Mouse (Mus musculus) hindbrain, embryonic 11.5 days (tissue): ENCODE data around the gene Rpf2. TPM values are rescaled to one million over a fixed set of nuclear protein-coding genes. Genes with fewer than 3 reads are reported as not detected.

Source experiments
- ATAC-seq: fragments of 200-750 bp; cut with Nextera tagmentation; 2 replicates; pipeline ENCODE4 v1.8.0; 2017; ENCODE audit warnings: mild to moderate bottlenecking, moderate TSS enrichment, moderate library complexity; ENCODE audit not compliant: low FRiP score
- DNase-seq: peaks from one replicate; pipeline ENCODE4 v3.0.0-alpha.2; 2015; ENCODE audit warnings: low spot score
- H3K27ac ChIP-seq: fragments of 300-500 bp; sonication (generic); 2 replicates; pipeline ENCODE4 v1.5.1; 2014; ENCODE audit warnings: mild to moderate bottlenecking, low read depth, low read length
- H3K27me3 ChIP-seq: fragments of 300-500 bp; sonication (generic); 2 replicates; pipeline ENCODE4 v1.6.1; 2014; ENCODE audit warnings: mild to moderate bottlenecking, low read length, moderate library complexity, mixed read lengths; ENCODE audit not compliant: control insufficient read depth, insufficient read depth
- H3K36me3 ChIP-seq: fragments of 300-500 bp; sonication (generic); 2 replicates; pipeline ENCODE4 v1.6.1; 2014; ENCODE audit warnings: mild to moderate bottlenecking, low read length, moderate library complexity, mixed read lengths; ENCODE audit not compliant: control insufficient read depth, insufficient read depth
- H3K4me1 ChIP-seq: fragments of 300-500 bp; sonication (generic); replicated peaks from 2 replicates; pipeline ENCODE4 v1.6.1; 2014; ENCODE audit warnings: low read length, mixed read lengths; ENCODE audit not compliant: control insufficient read depth, insufficient read depth
- H3K4me2 ChIP-seq: fragments of 300-500 bp; sonication (generic); replicated peaks from 2 replicates; pipeline ENCODE4 v1.6.1; 2014; ENCODE audit warnings: mild to moderate bottlenecking, low read depth, low read length
- H3K4me3 ChIP-seq: fragments of 300-500 bp; sonication (generic); 2 replicates; pipeline ENCODE4 v1.5.1; 2014; ENCODE audit warnings: low read depth, low read length
- H3K9ac ChIP-seq: fragments of 300-500 bp; sonication (generic); 2 replicates; pipeline ENCODE4 v1.6.1; 2014; ENCODE audit warnings: low read depth, low read length
- H3K9me3 ChIP-seq: fragments of 300-500 bp; sonication (generic); 2 replicates; pipeline ENCODE4 v1.6.1; 2016; ENCODE audit warnings: low read length; ENCODE audit not compliant: control insufficient read depth
- WGBS: fragments of 180-500 bp; shearing (Covaris S2); extraction: QIAGEN DNeasy Blood & Tissue Kit; methylation state at CpG from one replicate; pipeline ENCODE4 v1.1.7; 2014; 5-methylcytosine and 5-hydroxymethylcytosine counted together
- polyA plus RNA-seq: library from polyadenylated mRNA; unstranded; fragments of >200 nt; fragmentation: Nextera tagmentation; extraction: Ambion mirVana; gene quantifications from 2 replicates; pipeline ENCODE4 v1.2.1, GENCODE M21; 2014

Rpf2 gene
- 89.6 and 94.0 TPM in 2 replicates for polyA plus RNA-seq

- Histone ChIP-seq H3K27me3 (no peaks in the 10 kb centered on the region), H3K4me3 (peak within 1 kb of the TSS; percentile 77), H3K36me3 (peaks cover 8% of the 10 kb centered on the region; the same call in 1 of the 2 replicates), H3K9me3 (no peaks in the 10 kb centered on the region), H3K27ac (peak within 1 kb of the TSS; percentile 44), H3K4me1 (no peaks in the 10 kb centered on the region), H3K9ac (peak within 1 kb of the TSS; percentile 76), H3K4me2 (peak within 1 kb of the TSS; percentile 65)
- ATAC-seq (peak; percentile 93), DNase-seq (peak; percentile 92)
- 1% methylated on average over 54 of the region's 54 CpGs for WGBS
Observed at GRCm38 (mm10) chr10:40246374-40247165, at the start of gene Rpf2. Gene Rpf2, minus strand, starts transcription at chr10:40247036.

- no peaks in the 10 kb centered on the region for H3K9me3 ChIP-seq
- no peaks in the 10 kb centered on the region for H3K27me3 ChIP-seq
- WGBS, result 95% methylated on average over 6 of the region's 6 CpGs
- H3K27ac ChIP-seq, result no peak overlapping the region
- no peak overlapping the region for H3K4me3 ChIP-seq
- DNase-seq (no peak), ATAC-seq (no peak)
- no peak overlapping the region for H3K9ac ChIP-seq
- no peaks in the 10 kb centered on the region for H3K4me1 ChIP-seq
- 0 out of 2 replicates have a peak, but pooled peaks cover 2% of the 10 kb centered on the region for H3K36me3 ChIP-seq
- H3K4me2 ChIP-seq, result no peak overlapping the region
Observed at GRCm38 (mm10) chr10:40292640-40293039, 45.8 kb upstream of the Rpf2 start.

GRCm38 (mm10) chr10:40286767-40287166, 39.9 kb upstream of the Rpf2 start:
- Histone ChIP-seq H3K9ac (no peak overlapping the region), H3K36me3 (peaks cover 5% of the 10 kb centered on the region; the same call in 1 of the 2 replicates), H3K4me2 (no peak overlapping the region), H3K4me1 (no peaks in the 10 kb centered on the region), H3K27ac (no peak overlapping the region), H3K9me3 (no peaks in the 10 kb centered on the region), H3K27me3 (no peaks in the 10 kb centered on the region), H3K4me3 (no peak overlapping the region)
- DNase-seq (no peak), ATAC-seq (no peak)
- WGBS, result 94% methylated on average over 1 of the region's 1 CpGs

- WGBS, result 83% methylated on average over 1 of the region's 1 CpGs
- DNase-seq, result no peak
- peaks cover 3% of the 10 kb centered on the region; the same call in 1 of the 2 replicates for H3K36me3 ChIP-seq
Observed at GRCm38 (mm10) chr10:40285571-40285970, 38.7 kb upstream of the Rpf2 start.

GRCm38 (mm10) chr10:40284997-40285396, 38.2 kb upstream of the Rpf2 start:
- Histone ChIP-seq H3K27ac (no peak overlapping the region), H3K9ac (no peak overlapping the region), H3K4me3 (no peak overlapping the region), H3K4me1 (no peaks in the 10 kb centered on the region), H3K4me2 (no peak overlapping the region), H3K9me3 (no peaks in the 10 kb centered on the region), H3K27me3 (no peaks in the 10 kb centered on the region), H3K36me3 (peaks cover 3% of the 10 kb centered on the region; the same call in 1 of the 2 replicates)
- WGBS, result 93% methylated on average over 3 of the region's 3 CpGs
- ATAC-seq (no peak), DNase-seq (no peak)

More at GRCm38 (mm10) chr10:40285571-40285970, 38.7 kb upstream of the Rpf2 start:
- Histone ChIP-seq H3K4me3 (no peak overlapping the region), H3K27me3 (no peaks in the 10 kb centered on the region), H3K4me1 (no peaks in the 10 kb centered on the region), H3K9me3 (no peaks in the 10 kb centered on the region), H3K27ac (no peak overlapping the region), H3K4me2 (no peak overlapping the region), H3K9ac (no peak overlapping the region)
- no peak for ATAC-seq

GRCm38 (mm10) chr10:40284179-40284831, 37.5 kb upstream of the Rpf2 start:
- Histone ChIP-seq H3K4me3 (no peak overlapping the region), H3K4me2 (no peak overlapping the region), H3K9ac (no peak overlapping the region), H3K4me1 (no peaks in the 10 kb centered on the region), H3K27ac (no peak overlapping the region), H3K36me3 (peaks cover 3% of the 10 kb centered on the region; the same call in 1 of the 2 replicates), H3K9me3 (no peaks in the 10 kb centered on the region), H3K27me3 (no peaks in the 10 kb centered on the region)
- ATAC-seq (no peak), DNase-seq (no peak)
- WGBS, result 79% methylated on average over 10 of the region's 10 CpGs

- no peaks in the 10 kb centered on the region for H3K27me3 ChIP-seq
- ATAC-seq (no peak), DNase-seq (no peak)
- no peaks in the 10 kb centered on the region for H3K9me3 ChIP-seq
- no peak overlapping the region for H3K9ac ChIP-seq
- H3K4me1 ChIP-seq, result no peaks in the 10 kb centered on the region
- WGBS, result 93% methylated on average over 9 of the region's 9 CpGs
- H3K4me2 ChIP-seq, result no peak overlapping the region
- no peak overlapping the region for H3K4me3 ChIP-seq
- no peak overlapping the region for H3K27ac ChIP-seq
- peaks cover 3% of the 10 kb centered on the region; the same call in 1 of the 2 replicates for H3K36me3 ChIP-seq
Observed at GRCm38 (mm10) chr10:40283636-40284035, 36.8 kb upstream of the Rpf2 start.

GRCm38 (mm10) chr10:40281565-40281964, 34.7 kb upstream of the Rpf2 start:
- H3K27me3 ChIP-seq, result no peaks in the 10 kb centered on the region
- ATAC-seq (no peak), DNase-seq (no peak)
- H3K36me3 ChIP-seq, result peaks cover 1% of the 10 kb centered on the region; the same call in 1 of the 2 replicates
- 95% methylated on average over 2 of the region's 2 CpGs for WGBS
- no peak overlapping the region for H3K27ac ChIP-seq
- no peaks in the 10 kb centered on the region for H3K9me3 ChIP-seq
- H3K4me3 ChIP-seq, result no peak overlapping the region
- H3K4me1 ChIP-seq, result no peaks in the 10 kb centered on the region
- no peak overlapping the region for H3K9ac ChIP-seq
- H3K4me2 ChIP-seq, result no peak overlapping the region
